8 mouse cellular contexts compared by ENCODE assay signal in genomic region chr13:82059498-82059897, GRCm38 (mm10).
DNase-seq lines count a peak whose midpoint lies in the region; ATAC-seq and TF ChIP-seq lines count a peak whose summit lies in the region.

No protein-coding gene starts in this region.

- TF ChIP-seq CTCF in intestine, postnatal 0 days (IDR thresholded peaks at IDR 0.05; ENCODE audit: low read depth), result no peak
- no peak for TF ChIP-seq CTCF in kidney, adult 2 months (conservative IDR thresholded peaks at IDR 0.05; ENCODE audit: insufficient read depth, insufficient read length, low read depth, low read length)

- H3K4me2 ChIP-seq in intestine, embryonic 14.5 days (ENCODE audit: low read length), result no peak overlapping the region
- no peak overlapping the region for H3K4me2 ChIP-seq in intestine, postnatal 0 days (replicated peaks; ENCODE audit: low read depth)

- H3K36me3 ChIP-seq in intestine, embryonic 14.5 days (ENCODE audit: control insufficient read depth, insufficient read depth, low read length), result no peaks in the 10 kb centered on the region
- H3K36me3 ChIP-seq in intestine, postnatal 0 days (ENCODE audit: control insufficient read depth, insufficient read depth), result no peaks in the 10 kb centered on the region
- H3K36me3 ChIP-seq in kidney, adult 2 months (ENCODE audit: control insufficient read depth, insufficient read depth, low read length), result no peaks in the 10 kb centered on the region

- peak; percentile 75 for DNase-seq in intestine, embryonic 14.5 days (ENCODE audit: low spot score)
- peak; percentile 5 to 18 for DNase-seq in adrenal gland, postnatal 36 days
- peak; percentile 41 to 54 for DNase-seq in heart, adult 18-20 months
- DNase-seq in kidney, adult 2 months, result peak; percentile 13
- DNase-seq in mesoderm, embryonic 11.5 days (ENCODE audit: low read depth, low spot score), result peak; percentile 57
- no peak for DNase-seq in spleen, adult 18-20 months
- DNase-seq in left cerebral cortex, adult 9 months (ENCODE audit: low spot score in 2 of 2), result no peak

- 15% methylated on average over 5 of the region's 5 CpGs for WGBS in intestine, embryonic 14.5 days
- 27% methylated on average over 5 of the region's 5 CpGs for WGBS in intestine, postnatal 0 days
- 14% methylated on average over 5 of the region's 5 CpGs for WGBS in kidney, adult 2 months

- TF ChIP-seq POLR2A in kidney, adult 2 months (IDR thresholded peaks at IDR 0.05; ENCODE audit: low read depth, low read length), result no peak

- no peak overlapping the region for H3K9ac ChIP-seq in intestine, embryonic 14.5 days (ENCODE audit: low read length)
- H3K9ac ChIP-seq in intestine, postnatal 0 days (ENCODE audit: low read depth, low read length), result no peak overlapping the region

- no peaks in the 10 kb centered on the region for H3K27me3 ChIP-seq in intestine, embryonic 14.5 days (replicated peaks; ENCODE audit: control insufficient read depth, insufficient read depth, low read length)
- H3K27me3 ChIP-seq in intestine, postnatal 0 days (replicated peaks; ENCODE audit: control insufficient read depth, insufficient read depth, low read length), result no peaks in the 10 kb centered on the region
- H3K27me3 ChIP-seq in kidney, adult 2 months (replicated peaks; ENCODE audit: control insufficient read depth, insufficient read depth, low read length), result no peaks in the 10 kb centered on the region

- no peak overlapping the region for H3K4me3 ChIP-seq in intestine, embryonic 14.5 days (ENCODE audit: low read depth, low read length)
- H3K4me3 ChIP-seq in intestine, postnatal 0 days (ENCODE audit: low read depth, low read length), result no peak overlapping the region
- H3K4me3 ChIP-seq in kidney, adult 2 months (ENCODE audit: insufficient read depth, low read depth, low read length), result no peak overlapping the region

- no peaks in the 10 kb centered on the region; the same call in 1 of the 2 replicates for H3K4me1 ChIP-seq in intestine, embryonic 14.5 days (replicated peaks; ENCODE audit: control insufficient read depth, insufficient read depth, low read length)
- H3K4me1 ChIP-seq in intestine, postnatal 0 days (replicated peaks; ENCODE audit: control insufficient read depth, insufficient read depth, low read length), result no peaks in the 10 kb centered on the region
- no peaks in the 10 kb centered on the region for H3K4me1 ChIP-seq in kidney, adult 2 months (ENCODE audit: control insufficient read depth, insufficient read depth, low read length)

- no peaks in the 10 kb centered on the region for H3K9me3 ChIP-seq in intestine, embryonic 14.5 days (ENCODE audit: control insufficient read depth, low read length)
- H3K9me3 ChIP-seq in intestine, postnatal 0 days (ENCODE audit: control insufficient read depth), result no peaks in the 10 kb centered on the region

- ATAC-seq in intestine, embryonic 14.5 days (replicated peaks; ENCODE audit: low FRiP score, low TSS enrichment, low read depth), result peak; percentile 55; the same call in 1 of the 2 replicates
- no peak for ATAC-seq in intestine, postnatal 0 days

- H3K27ac ChIP-seq in intestine, embryonic 14.5 days (ENCODE audit: low read depth), result no peak overlapping the region; the same call in 1 of the 2 replicates
- no peak overlapping the region for H3K27ac ChIP-seq in intestine, postnatal 0 days (ENCODE audit: low read depth, low read length)
- no peak overlapping the region for H3K27ac ChIP-seq in kidney, adult 2 months (ENCODE audit: insufficient read depth, low read depth, low read length)

Comparison
In these comparisons a context has a peak if more than half of its experiments do, and no peak if none do; other contexts are left out.
1. DNase-seq: peak in intestine, embryonic 14.5 days (single experiment), adrenal gland, postnatal 36 days (2 of 2), heart, adult 18-20 months (2 of 2), kidney, adult 2 months (single experiment) and mesoderm, embryonic 11.5 days (single experiment); none in spleen, adult 18-20 months (0 of 2) and left cerebral cortex, adult 9 months (0 of 2).